Mouse (Mus musculus) left cerebral cortex, adult 11 months (tissue): ENCODE measurements around the gene Pmm1.

ENCODE experiments used
- DNase-seq: peaks from one replicate; pipeline ENCODE4 v3.0.0; 2022; ENCODE audit warnings: low spot score

Gene Pmm1

GRCm38 (mm10) chr15:81956457-81956856 lies 4.3 kb downstream of the Pmm1 start:
- DNase-seq: no peak

DNA sequence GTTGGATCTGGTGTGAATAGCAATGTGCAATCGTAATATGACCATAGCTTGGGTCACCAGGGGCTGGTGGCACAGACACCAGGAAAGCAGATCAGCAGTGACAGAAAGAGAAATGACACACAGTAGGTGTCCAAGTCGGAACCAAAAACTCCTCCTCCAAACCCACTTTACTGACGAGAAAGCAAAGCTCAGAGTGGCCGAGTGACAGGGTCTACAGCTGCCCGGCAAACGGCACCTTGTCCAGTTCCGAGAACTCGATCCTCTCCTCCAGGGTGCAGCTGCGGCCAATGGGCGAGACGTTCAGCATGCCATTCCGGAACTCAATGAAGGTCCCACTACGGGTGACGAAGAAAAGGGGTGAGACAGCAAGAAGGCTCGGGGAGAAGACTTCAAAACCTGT lies 5.3 kb downstream of the Pmm1 start:
- DNase-seq: no peak

- no peak for DNase-seq
Measured at GRCm38 (mm10) chr15:81954716-81955115, 6.0 kb downstream of the Pmm1 start.

- DNase-seq: no peak
Measured at GRCm38 (mm10) chr15:81954151-81954583, 6.6 kb downstream of the Pmm1 start.

DNA sequence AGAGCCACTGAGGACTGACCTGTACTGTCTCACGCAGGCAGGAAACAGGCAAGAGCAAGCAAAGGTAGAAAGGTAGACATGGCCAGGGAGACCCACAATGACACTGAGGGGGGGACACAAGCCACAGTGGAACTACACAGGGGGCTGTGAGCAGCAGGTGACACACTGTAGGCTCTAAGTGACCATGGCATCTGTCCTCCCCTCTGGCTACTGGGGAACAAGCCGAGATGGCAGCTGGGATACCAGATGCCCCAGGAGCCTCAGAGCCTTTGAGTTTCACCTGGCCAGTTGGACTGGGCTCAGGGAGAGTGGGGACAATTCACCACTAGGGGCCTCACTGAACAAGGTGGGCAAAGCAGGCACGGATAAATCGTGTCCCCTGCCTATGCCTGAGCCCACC lies 8.4 kb downstream of the Pmm1 start:
- DNase-seq: no peak

DNA sequence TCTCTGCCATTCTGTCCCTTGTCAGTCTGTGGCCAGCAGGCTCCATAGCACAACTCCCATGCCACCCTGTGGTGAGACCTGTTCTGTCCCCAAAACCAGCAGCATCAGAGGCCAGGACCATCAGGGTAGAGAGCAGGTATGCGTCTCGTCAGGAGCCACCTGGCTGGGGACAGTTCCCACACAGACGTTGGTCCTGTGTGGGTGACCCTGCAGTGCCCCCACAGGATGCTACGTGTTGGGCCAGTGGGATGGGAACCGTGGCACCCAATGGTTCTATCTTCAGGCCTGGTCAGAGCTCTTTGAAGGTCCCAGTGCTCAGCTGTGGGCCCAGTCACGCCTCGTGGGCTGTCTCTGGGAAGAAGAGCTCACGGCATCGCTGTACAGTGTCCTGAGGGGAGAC lies 9.6 kb downstream of the Pmm1 start:
- no peak for DNase-seq

- no peak for DNase-seq
Measured at GRCm38 (mm10) chr15:81950716-81951115, 10.0 kb downstream of the Pmm1 start.

- DNase-seq: no peak
Measured at GRCm38 (mm10) chr15:81949476-81950131, 11.1 kb downstream of the Pmm1 start.

DNA sequence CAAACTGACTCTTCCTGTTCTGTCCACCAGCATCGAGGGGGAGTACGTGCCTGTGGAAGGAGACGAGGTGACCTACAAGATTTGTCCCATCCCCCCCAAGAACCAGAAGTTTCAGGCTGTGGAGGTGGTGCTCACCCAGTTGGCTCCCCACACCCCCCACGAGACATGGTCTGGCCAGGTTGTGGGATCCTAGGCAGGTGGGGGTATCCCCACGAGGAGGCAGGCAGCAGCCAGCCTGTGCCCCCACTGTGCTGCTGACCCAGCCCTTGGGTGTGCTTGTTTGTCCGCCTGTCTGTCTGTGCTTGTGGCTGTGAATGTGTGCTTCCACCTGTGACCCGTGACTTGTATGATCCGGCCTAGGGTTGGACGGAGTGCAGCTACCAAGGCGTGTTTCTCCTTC lies 11.7 kb downstream of the Pmm1 start:
- no peak for DNase-seq

DNA sequence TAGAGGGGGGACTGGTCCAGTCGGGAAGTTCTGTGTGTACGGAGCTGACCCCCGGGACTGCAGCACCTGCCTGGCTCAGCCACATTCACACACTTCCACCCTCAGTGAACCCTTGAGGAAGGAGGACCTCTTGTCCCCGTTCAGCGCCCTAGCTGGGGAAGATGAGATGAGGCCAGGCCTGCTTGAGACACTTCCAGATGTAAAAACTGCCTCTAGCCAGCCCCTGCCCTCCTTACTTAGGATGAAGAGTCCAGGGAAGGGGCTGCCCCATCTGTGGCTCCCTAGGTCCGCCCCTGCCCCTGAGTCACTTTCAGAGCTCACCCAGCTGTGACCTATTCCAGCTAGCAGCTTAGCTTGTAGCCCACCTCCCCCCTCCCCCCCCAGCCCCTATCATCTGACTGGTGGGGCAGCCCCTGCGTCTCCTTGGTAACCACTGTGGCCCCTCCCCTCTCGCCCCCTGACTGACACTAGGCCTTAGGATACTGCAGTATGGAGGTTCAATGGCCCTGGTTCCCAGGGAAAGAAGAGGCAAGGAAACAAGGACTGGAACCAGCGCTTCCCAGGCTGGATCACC lies 17.5 kb downstream of the Pmm1 start:
- DNase-seq: no peak

- no peak for DNase-seq
Measured at GRCm38 (mm10) chr15:81941010-81941409, 19.7 kb downstream of the Pmm1 start.

GRCm38 (mm10) chr15:81940219-81940618 lies 20.5 kb downstream of the Pmm1 start:
- DNase-seq: no peak

- no peak for DNase-seq
Measured at GRCm38 (mm10) chr15:81939774-81940173, 21.0 kb downstream of the Pmm1 start.

- no peak for DNase-seq
Measured at GRCm38 (mm10) chr15:81939157-81939715, 21.5 kb downstream of the Pmm1 start.

- no peak for DNase-seq
Measured at GRCm38 (mm10) chr15:81938246-81938645, 22.5 kb downstream of the Pmm1 start.

- DNase-seq: peak; percentile 63
Measured at GRCm38 (mm10) chr15:81937098-81937972, 23.4 kb downstream of the Pmm1 start.

GRCm38 (mm10) chr15:81936679-81937078 lies 24.1 kb downstream of the Pmm1 start, which contains the start of gene Csdc2:
Gene Csdc2, plus strand, starts transcription at chr15:81936759.
- DNase-seq: no peak

DNA sequence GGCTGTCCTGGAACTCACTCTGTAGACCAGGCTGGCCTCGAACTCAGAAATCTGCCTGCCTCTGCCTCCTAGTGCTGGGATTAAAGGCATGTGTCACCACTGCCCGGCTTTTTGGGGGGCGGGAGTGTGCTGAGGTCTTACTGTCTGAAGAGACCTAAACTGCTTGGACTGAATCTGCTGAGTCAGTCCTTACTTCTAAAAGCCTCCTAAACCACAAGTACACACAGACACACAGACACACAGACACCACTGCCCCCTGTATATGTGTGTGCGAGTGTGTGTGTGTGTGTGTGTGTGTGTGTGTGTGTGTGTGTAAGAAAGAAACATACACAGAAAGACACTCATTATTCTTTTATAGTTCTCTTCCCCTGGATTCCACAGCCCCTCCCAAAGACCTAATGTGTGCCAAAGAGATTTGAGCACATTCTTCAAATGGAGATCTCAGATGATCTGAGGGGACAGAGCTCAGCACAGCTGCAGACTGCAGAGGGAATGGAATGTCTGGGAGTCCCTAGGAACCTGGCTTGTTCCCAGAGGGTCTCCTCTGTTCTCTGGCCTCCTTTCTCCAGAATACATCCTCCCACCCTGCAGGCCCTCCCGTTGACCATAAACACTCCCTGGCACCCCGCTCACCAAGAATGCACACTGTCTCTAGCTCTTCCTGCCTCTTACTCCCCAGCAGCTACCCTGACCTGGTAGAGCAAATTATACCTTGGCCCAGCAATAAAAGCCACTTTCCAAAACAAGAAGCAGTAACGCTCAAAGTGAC lies 24.7 kb downstream of the Pmm1 start:
- DNase-seq: no peak

DNA sequence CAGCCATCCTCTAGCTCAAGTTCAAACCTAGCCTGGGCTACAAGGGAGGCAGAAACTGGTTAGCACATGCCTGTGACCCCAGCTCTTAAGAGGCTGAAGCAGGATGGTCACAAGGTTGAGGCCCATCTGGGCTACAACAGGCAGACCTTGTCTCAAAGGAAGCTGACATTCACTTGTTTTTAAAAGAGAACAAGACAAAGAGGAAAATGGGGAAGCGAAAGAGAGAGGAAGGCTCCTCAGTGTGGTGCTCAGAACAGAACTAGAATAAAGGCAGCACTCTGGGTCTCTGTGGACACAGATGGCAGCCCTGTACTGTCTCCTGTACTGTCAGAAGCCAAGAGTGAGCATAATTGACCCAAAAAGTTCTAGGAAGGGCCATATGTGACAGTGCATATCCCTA lies 26.7 kb downstream of the Pmm1 start:
- DNase-seq: no peak

DNA sequence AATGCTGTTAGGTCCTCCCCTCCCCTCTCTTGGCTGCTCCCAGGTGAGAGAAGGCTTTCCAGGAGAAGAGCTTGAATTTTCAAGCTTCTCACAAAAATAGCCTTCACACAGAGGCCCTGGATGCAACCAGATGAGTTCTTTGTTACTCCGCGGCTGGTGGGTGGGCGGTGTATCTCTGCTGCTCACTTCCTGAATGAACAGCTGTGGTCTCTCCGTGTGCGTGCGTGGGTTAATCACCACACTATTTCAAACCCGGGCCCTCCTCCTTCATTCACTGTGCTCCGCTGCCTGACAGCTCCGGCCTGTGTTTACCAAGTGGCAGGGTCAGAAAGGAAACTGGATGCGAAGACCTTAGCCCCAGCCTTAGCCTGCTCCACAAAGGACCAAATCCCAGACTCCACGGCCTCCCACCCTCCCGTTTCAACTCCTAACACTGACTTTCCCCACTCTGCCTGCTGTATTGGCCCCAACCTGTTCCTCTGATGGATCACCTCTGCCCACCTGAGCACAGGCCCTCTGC lies 27.7 kb downstream of the Pmm1 start:
- peak; percentile 70 for DNase-seq

GRCm38 (mm10) chr15:81928277-81928676 lies 32.5 kb downstream of the Pmm1 start:
- no peak for DNase-seq

DNA sequence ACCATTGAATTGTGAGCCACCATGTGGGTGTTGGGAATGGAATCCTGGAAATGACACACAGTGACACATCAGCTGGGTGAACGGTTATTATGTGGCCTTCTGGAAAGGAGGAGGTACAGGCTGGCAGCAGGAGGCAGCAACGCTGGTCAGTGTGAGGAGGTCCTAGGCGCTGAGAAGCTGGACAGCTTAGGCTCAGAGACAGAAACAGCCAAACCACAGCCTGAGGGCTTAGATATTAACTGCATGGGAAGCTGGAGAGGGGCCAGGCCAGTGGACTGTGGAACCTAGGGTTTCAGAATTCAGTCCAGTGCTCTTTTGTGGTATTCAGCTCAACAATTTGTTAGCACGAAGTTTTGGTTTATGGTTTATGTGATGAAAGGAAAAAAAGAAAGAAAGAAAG lies 33.0 kb downstream of the Pmm1 start:
- DNase-seq: no peak
